Mouse (Mus musculus) hindbrain, postnatal 0 days (tissue): ENCODE data around the gene Tat. TPM values are rescaled to one million over a fixed set of nuclear protein-coding genes. Genes with fewer than 3 reads are reported as not detected.

Source experiments
- ATAC-seq: fragments of 200-750 bp; cut with Nextera tagmentation; 2 replicates; pipeline ENCODE4 v1.8.0; 2017; ENCODE audit warnings: mild to moderate bottlenecking, moderate TSS enrichment, moderate library complexity
- DNase-seq: peaks from one replicate; pipeline ENCODE4 v3.0.0-alpha.2; 2015; ENCODE audit warnings: low spot score
- H3K27ac ChIP-seq: fragments of 300-500 bp; sonication (generic); 2 replicates; pipeline ENCODE4 v1.5.1; 2014; ENCODE audit warnings: mild to moderate bottlenecking
- H3K27me3 ChIP-seq: fragments of 300-500 bp; sonication (generic); 2 replicates; pipeline ENCODE4 v1.6.1; 2014; ENCODE audit warnings: low read length, mixed read lengths; ENCODE audit not compliant: insufficient read depth
- H3K36me3 ChIP-seq: fragments of 300-500 bp; sonication (generic); 2 replicates; pipeline ENCODE4 v1.6.1; 2014; ENCODE audit warnings: low read length, mixed read lengths; ENCODE audit not compliant: insufficient read depth
- H3K4me1 ChIP-seq: fragments of 300-500 bp; sonication (generic); 2 replicates; pipeline ENCODE4 v1.6.1; 2014; ENCODE audit warnings: antibody characterized with exemption, low read length, mixed read lengths; ENCODE audit not compliant: insufficient read depth
- H3K4me2 ChIP-seq: fragments of 300-500 bp; sonication (generic); 2 replicates; pipeline ENCODE4 v1.6.1; 2014; ENCODE audit warnings: low read depth, mild to moderate bottlenecking, low read length, moderate library complexity, mixed read lengths
- H3K4me3 ChIP-seq: fragments of 300-500 bp; sonication (generic); 2 replicates; pipeline ENCODE4 v1.5.1; 2014; ENCODE audit warnings: low read length
- H3K9ac ChIP-seq: fragments of 300-500 bp; sonication (generic); replicated peaks from 2 replicates; pipeline ENCODE4 v1.6.1; 2014; ENCODE audit warnings: mild to moderate bottlenecking, low read length, moderate library complexity, mixed read lengths
- H3K9me3 ChIP-seq: fragments of 300-500 bp; sonication (generic); 2 replicates; pipeline ENCODE4 v1.6.1; 2016; ENCODE audit warnings: low read length, mixed read lengths
- CTCF ChIP-seq: IDR thresholded peaks from 2 replicates; pipeline ENCODE4 v1.5.1; 2016; ENCODE audit warnings: antibody characterized with exemption, control low read depth, low read depth
- WGBS: fragments of 180-500 bp; shearing (Covaris S2); extraction: QIAGEN DNeasy Blood & Tissue Kit; methylation state at CpG from one replicate; pipeline ENCODE4 v1.1.7; 2014; 5-methylcytosine and 5-hydroxymethylcytosine counted together
- polyA plus RNA-seq: library from polyadenylated mRNA; unstranded; fragments of >200 nt; fragmentation: Nextera tagmentation; extraction: Ambion mirVana; gene quantifications from 2 replicates; pipeline ENCODE4 v1.2.1, GENCODE M21; 2015
- total RNA-seq: library from RNA; depleted of rRNA; stranded (reverse); fragments of >200 nt; gene quantifications from 2 replicates; pipeline ENCODE4 v1.2.3, GENCODE M21; 2014; rRNA removed

Tat gene
- total and polyA plus RNA-seq, 2 experiments from 2014 or later, result not detected

DNA sequence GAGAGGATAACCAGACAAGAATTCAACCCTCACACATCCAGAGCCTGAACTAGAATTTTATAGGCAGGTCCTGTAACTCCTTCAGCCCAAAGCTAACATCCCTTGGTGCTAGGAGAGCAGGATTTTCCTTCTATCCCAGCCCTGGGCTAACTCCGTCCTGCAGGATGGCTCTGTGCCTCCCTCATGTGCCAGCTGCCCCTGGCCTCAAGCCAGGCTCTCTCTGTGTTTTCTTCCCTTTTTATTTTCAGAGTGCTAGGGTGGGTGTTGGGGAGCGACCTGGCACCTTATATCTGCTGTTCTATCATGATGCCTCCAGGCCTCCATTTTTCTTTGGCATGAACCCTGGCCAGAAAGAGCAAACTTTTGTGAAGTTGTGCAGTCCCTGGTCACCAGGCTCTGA is 45.9 kb downstream of the Tat start:
- Histone ChIP-seq H3K27me3 (no peaks in the 10 kb centered on the region), H3K9ac (no peak overlapping the region), H3K36me3 (no peaks in the 10 kb centered on the region), H3K4me3 (no peak overlapping the region), H3K27ac (no peak overlapping the region), H3K9me3 (no peaks in the 10 kb centered on the region), H3K4me2 (no peak overlapping the region), H3K4me1 (peaks cover 2% of the 10 kb centered on the region; the same call in 1 of the 2 replicates)
- TF ChIP-seq CTCF, result no peak
- 38% methylated on average over 2 of the region's 2 CpGs for WGBS
- DNase-seq, result peak; percentile 36
- ATAC-seq, result no peak

DNA sequence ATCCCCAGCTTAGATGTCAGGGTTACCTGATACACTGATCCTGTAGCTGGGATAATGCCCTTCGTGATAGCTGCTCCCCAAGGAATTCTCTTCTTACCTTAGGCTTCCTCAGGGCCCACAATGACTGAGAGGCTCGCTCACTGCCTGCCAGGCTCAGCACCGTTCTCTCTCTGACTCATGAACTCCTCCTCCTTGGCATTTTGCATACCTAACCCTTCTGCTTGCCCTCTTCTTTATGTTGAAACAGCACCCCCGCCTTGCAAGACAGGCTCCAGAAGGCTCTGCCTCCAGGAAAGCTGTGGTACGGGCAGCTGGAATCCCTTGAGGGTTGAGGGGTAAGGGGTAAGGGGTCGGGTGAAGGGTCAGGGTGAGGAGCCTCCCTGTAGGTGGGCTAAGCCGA is 49.0 kb downstream of the Tat start:
- DNase-seq (no peak), ATAC-seq (no peak)
- H3K4me2 ChIP-seq, result no peak overlapping the region
- H3K27ac ChIP-seq, result no peak overlapping the region
- H3K27me3 ChIP-seq, result no peaks in the 10 kb centered on the region
- peaks cover 2% of the 10 kb centered on the region; the same call in 1 of the 2 replicates for H3K4me1 ChIP-seq
- H3K9me3 ChIP-seq, result no peaks in the 10 kb centered on the region
- H3K9ac ChIP-seq, result no peak overlapping the region
- H3K4me3 ChIP-seq, result no peak overlapping the region
- no peaks in the 10 kb centered on the region for H3K36me3 ChIP-seq
- TF ChIP-seq CTCF, result no peak
- WGBS, result 38% methylated on average over 7 of the region's 7 CpGs

DNA sequence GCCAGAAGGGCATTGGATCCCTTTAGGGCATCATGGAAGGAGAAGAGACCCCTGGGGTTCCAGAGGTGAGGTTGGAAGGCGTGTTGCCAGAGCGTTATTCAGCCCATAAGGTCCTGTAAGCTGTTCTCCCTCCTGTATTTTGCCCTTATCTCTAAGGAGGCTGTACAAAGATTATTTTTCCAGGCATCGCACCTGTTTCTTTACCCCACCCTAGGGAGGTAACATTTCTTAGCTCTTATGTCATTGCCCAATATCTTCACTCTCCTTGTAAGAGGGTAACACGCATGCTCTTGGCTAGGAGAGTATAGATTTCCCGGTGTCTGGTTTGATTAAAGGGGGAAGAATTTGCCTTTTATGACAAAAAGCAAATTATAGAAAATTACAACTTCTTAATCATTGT is 49.4 kb downstream of the Tat start, which contains the start of gene Chst4:
Gene Chst4, minus strand, starts transcription at position 82 of the 400 bp plus-strand sequence.
- Histone ChIP-seq H3K36me3 (no peaks in the 10 kb centered on the region), H3K4me3 (no peak within 1 kb of the TSS), H3K27ac (no peak within 1 kb of the TSS), H3K4me1 (peaks cover 2% of the 10 kb centered on the region; the same call in 1 of the 2 replicates), H3K9ac (no peak within 1 kb of the TSS), H3K4me2 (no peak within 1 kb of the TSS), H3K9me3 (no peaks in the 10 kb centered on the region), H3K27me3 (no peaks in the 10 kb centered on the region)
- ATAC-seq (no peak), DNase-seq (no peak)
- 81% methylated on average over 5 of the region's 5 CpGs for WGBS
- TF ChIP-seq CTCF, result no peak

DNA sequence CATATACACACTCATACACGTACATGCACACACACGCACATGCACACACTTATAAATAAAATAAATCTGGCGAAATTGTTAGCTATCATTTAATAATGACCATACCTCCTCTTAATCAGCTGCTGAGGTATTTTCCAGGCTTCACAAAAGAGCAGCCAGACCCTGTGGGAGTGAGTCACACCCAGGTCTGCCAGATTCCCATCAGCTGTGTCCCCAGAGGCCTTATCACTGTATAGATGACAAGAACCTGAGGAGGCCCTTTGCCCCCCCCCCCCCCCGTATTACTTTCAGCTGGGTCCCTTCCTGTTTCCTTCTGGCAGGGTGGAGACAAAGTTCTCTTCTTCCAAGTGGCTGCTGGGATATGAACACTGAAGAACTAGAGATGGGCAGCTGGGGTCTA is 50.3 kb downstream of the Tat start:
- no peaks in the 10 kb centered on the region for H3K36me3 ChIP-seq
- H3K9ac ChIP-seq, result no peak overlapping the region
- ATAC-seq (no peak), DNase-seq (no peak)
- no peak overlapping the region for H3K4me2 ChIP-seq
- no peaks in the 10 kb centered on the region for H3K9me3 ChIP-seq
- whole genome bisulfite sequencing, result 88% methylated on average over 4 of the region's 4 CpGs
- H3K27ac ChIP-seq, result no peak overlapping the region
- no peaks in the 10 kb centered on the region for H3K27me3 ChIP-seq
- H3K4me1 ChIP-seq, result peaks cover 2% of the 10 kb centered on the region; the same call in 1 of the 2 replicates
- no peak for TF ChIP-seq CTCF
- H3K4me3 ChIP-seq, result no peak overlapping the region

Other genes with a start within 250 kb of the Tat start
- 64.7 and 67.9 TPM in 2 replicates for gene Ap1g1, start 211.9 kb upstream of the Tat start, total RNA-seq
- gene Ap1g1, start 211.9 kb upstream of the Tat start, polyA plus RNA-seq, result 31.3 and 34.0 TPM in 2 replicates
- gene Phlpp2, start 121.9 kb upstream of the Tat start, total RNA-seq, result 10.4 and 11.2 TPM in 2 replicates
- gene Phlpp2, start 121.9 kb upstream of the Tat start, polyA plus RNA-seq, result 3.8 and 4.3 TPM in 2 replicates
- 0.42 and 1.2 TPM in 2 replicates for gene Marveld3, start 28.2 kb upstream of the Tat start, total RNA-seq
- gene Marveld3, start 28.2 kb upstream of the Tat start, polyA plus RNA-seq, result 1.3 and 1.4 TPM in 2 replicates
- gene Chst4, start 49.3 kb downstream of the Tat start, total RNA-seq, result not detected in 2 replicates
- gene Chst4, start 49.3 kb downstream of the Tat start, polyA plus RNA-seq, result not detected in 2 replicates
- 11.7 and 12.3 TPM in 2 replicates for gene Zfp612, start 89.3 kb downstream of the Tat start, total RNA-seq
- 16.6 and 16.7 TPM in 2 replicates for gene Zfp612, start 89.3 kb downstream of the Tat start, polyA plus RNA-seq
- not detected in 2 replicates for gene Gm21964, start 110.8 kb downstream of the Tat start, total RNA-seq
- gene Gm21964, start 110.8 kb downstream of the Tat start, polyA plus RNA-seq, result not detected in 2 replicates
- gene Gm17720, start 112.3 kb downstream of the Tat start, total RNA-seq, result not detected in 2 replicates
- gene Gm17720, start 112.3 kb downstream of the Tat start, polyA plus RNA-seq, result not detected in 2 replicates
- gene Calb2, start 177.8 kb downstream of the Tat start, total RNA-seq, result 50.8 and 66.2 TPM in 2 replicates
- gene Calb2, start 177.8 kb downstream of the Tat start, polyA plus RNA-seq, result 166 and 168 TPM in 2 replicates
- 13.9 and 15.0 TPM in 2 replicates for gene Cmtr2, start 225.2 kb downstream of the Tat start, total RNA-seq
- gene Cmtr2, start 225.2 kb downstream of the Tat start, polyA plus RNA-seq, result 5.6 and 6.2 TPM in 2 replicates